Mouse (Mus musculus): Measurements from ENCODE around the gene Dcbld1. TPM values are rescaled to one million over a fixed set of nuclear protein-coding genes. Genes with fewer than 3 reads are reported as not detected.
"Not testable (repeated sequence)": the region's sequence is repeated elsewhere in the genome, so short reads cannot be mapped to it uniquely, and the experiment has no call there.

The Dcbld1 gene
- polyA plus RNA-seq, 1 experiment from 2014 or later, result 28.9 TPM

DNA sequence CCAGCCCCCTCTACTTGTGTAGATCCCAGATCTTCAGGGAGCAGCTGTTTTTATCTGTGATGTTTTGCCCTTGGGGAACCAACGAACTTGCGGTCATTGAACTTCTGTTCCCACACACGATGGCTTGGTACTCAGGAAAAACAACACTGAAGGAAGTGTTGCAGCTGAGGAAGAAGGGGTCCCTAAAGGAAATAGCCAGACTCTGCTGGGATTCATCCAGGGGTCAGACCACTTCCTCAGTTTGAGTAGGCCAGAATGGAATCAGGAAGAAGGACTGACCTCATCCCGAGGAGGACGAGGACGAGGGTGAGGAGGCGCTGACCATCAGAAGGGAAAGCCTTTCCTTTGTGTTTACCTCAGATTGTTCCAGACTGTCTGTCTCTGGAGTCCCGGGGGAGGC is 75.8 kb downstream of the Dcbld1 start:
- H3K27ac ChIP-seq (ENCODE audit: low read depth, low read length), result no peak overlapping the region
- no peak overlapping the region for H3K9ac ChIP-seq (replicated peaks; ENCODE audit: low read depth, low read length)
- H3K4me3 ChIP-seq (ENCODE audit: low read depth, low read length), result no peak overlapping the region
- H3K4me2 ChIP-seq (ENCODE audit: low read depth, low read length), result no peak overlapping the region
- H3K36me3 ChIP-seq (ENCODE audit: control insufficient read depth, insufficient read depth, low read length), result no peaks in the 10 kb centered on the region
- no peaks in the 10 kb centered on the region for H3K9me3 ChIP-seq (ENCODE audit: control insufficient read depth, low read length)
- H3K27me3 ChIP-seq (ENCODE audit: control insufficient read depth, insufficient read depth, low read length), result no peaks in the 10 kb centered on the region
- no peaks in the 10 kb centered on the region for H3K4me1 ChIP-seq (ENCODE audit: control insufficient read depth, insufficient read depth, low read length)
- ATAC-seq (ENCODE audit: low read depth), result no peak
- WGBS, result 73% methylated on average over 8 of the region's 8 CpGs

DNA sequence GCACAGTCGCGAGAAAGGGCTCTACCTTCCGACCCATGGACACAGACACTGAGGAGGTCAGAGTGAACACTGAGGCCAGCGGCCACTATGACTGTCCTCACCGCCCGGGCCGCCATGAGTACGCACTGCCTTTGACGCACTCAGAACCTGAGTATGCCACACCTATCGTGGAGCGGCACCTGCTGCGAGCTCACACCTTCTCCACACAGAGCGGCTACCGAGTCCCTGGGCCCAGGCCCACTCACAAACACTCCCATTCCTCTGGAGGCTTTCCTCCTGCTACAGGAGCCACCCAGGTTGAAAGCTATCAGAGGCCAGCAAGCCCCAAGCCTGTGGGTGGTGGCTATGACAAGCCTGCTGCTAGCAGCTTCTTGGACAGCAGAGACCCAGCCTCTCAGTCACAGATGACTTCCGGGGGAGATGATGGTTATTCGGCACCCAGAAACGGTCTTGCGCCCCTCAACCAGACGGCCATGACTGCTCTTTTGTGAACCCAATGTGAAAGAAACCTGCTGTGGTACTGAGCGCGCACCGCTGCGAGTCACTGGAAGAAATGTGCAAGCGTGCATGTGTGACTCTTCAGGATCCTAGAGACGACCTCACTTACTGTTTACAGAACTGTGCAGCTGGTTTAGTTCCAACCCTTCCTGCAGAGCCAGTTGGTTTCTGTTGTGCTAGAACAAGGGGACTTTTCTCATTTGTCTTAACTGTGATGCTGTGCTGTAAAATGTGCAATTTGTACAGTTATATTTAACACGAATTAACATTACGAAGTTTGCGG is 86.3 kb downstream of the Dcbld1 start:
- 94% methylated on average over 28 of the region's 28 CpGs for WGBS
- Histone ChIP-seq H3K4me1 (ENCODE audit: control insufficient read depth, insufficient read depth, low read length) (no peaks in the 10 kb centered on the region), H3K4me2 (ENCODE audit: low read depth, low read length) (no peak overlapping the region), H3K27ac (ENCODE audit: low read depth, low read length) (no peak overlapping the region), H3K27me3 (ENCODE audit: control insufficient read depth, insufficient read depth, low read length) (no peaks in the 10 kb centered on the region), H3K9me3 (ENCODE audit: control insufficient read depth, low read length) (no peaks in the 10 kb centered on the region), H3K36me3 (ENCODE audit: control insufficient read depth, insufficient read depth, low read length) (0 out of 2 replicates have a peak, but pooled peaks cover 8% of the 10 kb centered on the region), H3K9ac (replicated peaks; ENCODE audit: low read depth, low read length) (no peak overlapping the region), H3K4me3 (ENCODE audit: low read depth, low read length) (no peak overlapping the region)
- no peak for ATAC-seq (ENCODE audit: low read depth)

DNA sequence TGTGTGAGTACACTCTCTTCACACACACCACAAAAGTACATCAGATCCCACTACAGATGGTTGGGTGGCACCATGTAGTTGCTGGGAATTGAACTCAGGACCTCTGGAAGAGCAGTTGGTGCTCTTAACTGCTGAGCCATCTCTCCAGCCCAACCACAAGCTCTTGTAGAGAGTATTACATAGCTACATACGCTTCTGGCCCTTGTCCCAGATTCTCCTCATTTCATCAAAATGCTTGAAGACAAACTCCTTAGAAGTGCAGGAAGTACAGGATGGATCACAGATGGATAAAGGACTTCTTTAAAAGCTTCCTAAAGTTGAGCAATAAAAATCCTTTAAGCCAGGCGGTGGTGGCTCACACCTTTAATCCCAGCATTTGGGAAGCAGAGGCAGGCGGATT is 88.5 kb downstream of the Dcbld1 start:
- WGBS, result 95% methylated on average over 3 of the region's 3 CpGs
- H3K4me1 ChIP-seq (ENCODE audit: control insufficient read depth, insufficient read depth, low read length), result no peaks in the 10 kb centered on the region
- no peak overlapping the region for H3K9ac ChIP-seq (replicated peaks; ENCODE audit: low read depth, low read length)
- no peak overlapping the region for H3K4me3 ChIP-seq (ENCODE audit: low read depth, low read length)
- H3K27me3 ChIP-seq (ENCODE audit: control insufficient read depth, insufficient read depth, low read length), result no peaks in the 10 kb centered on the region
- no peak overlapping the region for H3K27ac ChIP-seq (ENCODE audit: low read depth, low read length)
- no peak for ATAC-seq (ENCODE audit: low read depth)
- H3K4me2 ChIP-seq (ENCODE audit: low read depth, low read length), result no peak overlapping the region
- no peaks in the 10 kb centered on the region for H3K9me3 ChIP-seq (ENCODE audit: control insufficient read depth, low read length)
- H3K36me3 ChIP-seq (ENCODE audit: control insufficient read depth, insufficient read depth, low read length), result 0 out of 2 replicates have a peak, but pooled peaks cover 8% of the 10 kb centered on the region

DNA sequence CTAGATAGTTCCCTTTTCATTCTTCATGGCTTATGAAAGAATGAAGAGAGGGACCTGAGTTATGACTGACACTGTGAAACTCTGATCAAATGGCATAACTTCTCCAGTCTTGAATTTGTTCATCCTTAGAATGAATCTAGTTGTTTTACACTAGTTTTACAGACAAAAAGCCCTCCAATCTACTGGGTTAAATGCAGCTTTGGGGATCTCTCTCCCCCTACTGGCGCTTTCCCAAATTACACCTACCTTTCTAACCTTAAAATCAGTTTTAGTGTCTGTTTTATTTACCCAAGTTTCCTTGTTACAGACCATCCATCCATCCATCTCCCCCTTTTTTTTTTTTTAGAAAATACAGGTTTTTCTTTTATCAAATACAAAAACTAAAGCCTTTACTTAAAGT is 97.6 kb downstream of the Dcbld1 start:
- H3K27me3 ChIP-seq (ENCODE audit: control insufficient read depth, insufficient read depth, low read length), result no peaks in the 10 kb centered on the region
- WGBS, result 3% methylated on average over 1 of the region's 1 CpGs
- H3K9ac ChIP-seq (replicated peaks; ENCODE audit: low read depth, low read length), result no peak overlapping the region
- 0 out of 2 replicates have a peak, but pooled peaks cover 6% of the 10 kb centered on the region for H3K36me3 ChIP-seq (ENCODE audit: control insufficient read depth, insufficient read depth, low read length)
- no peaks in the 10 kb centered on the region for H3K9me3 ChIP-seq (ENCODE audit: control insufficient read depth, low read length)
- no peaks in the 10 kb centered on the region for H3K4me1 ChIP-seq (ENCODE audit: control insufficient read depth, insufficient read depth, low read length)
- H3K27ac ChIP-seq (ENCODE audit: low read depth, low read length), result no peak overlapping the region
- ATAC-seq (ENCODE audit: low read depth), result no peak
- no peak overlapping the region for H3K4me2 ChIP-seq (ENCODE audit: low read depth, low read length)
- H3K4me3 ChIP-seq (ENCODE audit: low read depth, low read length), result no peak overlapping the region

DNA sequence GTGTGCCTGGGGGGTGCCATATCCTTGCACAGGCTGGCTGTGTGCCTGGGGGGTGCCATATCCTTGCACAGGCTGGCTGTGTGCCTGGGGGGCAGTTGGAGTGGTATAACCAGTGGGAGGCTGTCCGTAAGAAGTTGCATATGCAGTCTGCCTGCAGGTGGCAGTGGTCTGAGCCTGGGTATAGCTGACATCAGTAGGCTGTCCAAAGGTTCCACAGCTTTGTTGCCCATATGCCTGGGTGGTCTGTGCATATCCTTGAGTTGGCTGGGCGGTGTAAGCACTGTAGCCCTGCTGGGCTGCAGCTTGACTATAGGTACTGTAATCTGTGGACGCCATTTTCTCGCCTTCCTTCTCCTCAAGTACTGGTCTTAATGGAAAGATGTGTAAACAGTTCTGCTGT is 109.9 kb downstream of the Dcbld1 start:
- not testable (repeated sequence) for H3K9ac ChIP-seq (replicated peaks; ENCODE audit: low read depth, low read length); ATAC-seq (ENCODE audit: low read depth); H3K27me3 ChIP-seq (ENCODE audit: control insufficient read depth, insufficient read depth, low read length); H3K27ac ChIP-seq (ENCODE audit: low read depth, low read length); H3K4me2 ChIP-seq (ENCODE audit: low read depth, low read length); H3K4me1 ChIP-seq (ENCODE audit: control insufficient read depth, insufficient read depth, low read length); H3K4me3 ChIP-seq (ENCODE audit: low read depth, low read length); H3K9me3 ChIP-seq (ENCODE audit: control insufficient read depth, low read length)
- 90% methylated on average over 4 of the region's 4 CpGs for WGBS
- peaks cover 14% of the 10 kb centered on the region; the same call in 1 of the 2 replicates for H3K36me3 ChIP-seq (ENCODE audit: control insufficient read depth, insufficient read depth, low read length)

DNA sequence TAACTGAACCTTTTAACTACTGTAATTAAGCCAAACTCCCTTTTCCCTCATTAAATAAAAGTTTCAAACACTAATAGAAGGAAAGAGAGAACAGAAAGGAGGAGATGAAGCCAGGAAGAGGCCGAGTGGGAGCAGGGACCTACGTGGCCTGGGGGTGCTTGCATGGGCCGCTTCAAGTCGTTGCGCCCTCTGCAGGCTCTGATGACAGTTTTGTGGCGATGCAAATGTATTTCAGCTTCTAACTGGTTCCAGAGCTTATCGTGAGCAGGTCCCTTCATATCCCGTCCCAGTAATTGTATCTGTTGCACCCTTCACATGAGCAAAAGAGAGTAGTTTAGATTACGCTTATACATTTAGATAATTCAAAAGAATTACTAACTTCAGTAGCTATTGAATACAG is 119.8 kb downstream of the Dcbld1 start:
- Histone ChIP-seq H3K4me1 (ENCODE audit: control insufficient read depth, insufficient read depth, low read length) (no peaks in the 10 kb centered on the region), H3K27me3 (ENCODE audit: control insufficient read depth, insufficient read depth, low read length) (no peaks in the 10 kb centered on the region), H3K9me3 (ENCODE audit: control insufficient read depth, low read length) (no peaks in the 10 kb centered on the region), H3K36me3 (ENCODE audit: control insufficient read depth, insufficient read depth, low read length) (peaks cover 16% of the 10 kb centered on the region), H3K9ac (replicated peaks; ENCODE audit: low read depth, low read length) (no peak overlapping the region), H3K4me2 (ENCODE audit: low read depth, low read length) (no peak overlapping the region), H3K4me3 (ENCODE audit: low read depth, low read length) (no peak overlapping the region), H3K27ac (ENCODE audit: low read depth, low read length) (no peak overlapping the region)
- no peak for ATAC-seq (ENCODE audit: low read depth)
- 79% methylated on average over 9 of the region's 9 CpGs for WGBS

DNA sequence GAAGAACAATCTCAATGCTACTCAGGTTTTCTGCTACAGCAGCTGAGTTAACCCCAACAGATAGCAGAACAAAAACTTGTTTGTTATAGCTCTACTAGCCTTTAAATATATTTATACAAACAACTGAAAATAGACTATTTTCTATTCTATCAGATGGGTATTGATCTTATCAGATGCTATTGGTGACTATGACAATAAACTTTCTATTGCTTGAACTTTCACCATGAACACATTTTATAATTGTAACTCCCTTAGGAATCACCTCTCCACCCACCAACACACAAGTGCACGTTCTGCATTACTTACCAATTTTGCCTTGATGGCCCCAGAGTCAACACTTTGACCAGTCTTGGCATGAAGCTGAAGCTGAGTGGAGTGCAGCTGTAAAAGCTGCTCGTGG is 125.0 kb downstream of the Dcbld1 start, which contains the start of gene Gm26741:
Gene Gm26741, plus strand, starts transcription at position 301 of the 400 bp plus-strand sequence.
- no peaks in the 10 kb centered on the region; the same call in 1 of the 2 replicates for H3K36me3 ChIP-seq (ENCODE audit: control insufficient read depth, insufficient read depth, low read length)
- H3K27ac ChIP-seq (ENCODE audit: low read depth, low read length), result no peak within 1 kb of the TSS
- H3K4me3 ChIP-seq (ENCODE audit: low read depth, low read length), result no peak within 1 kb of the TSS
- no peak within 1 kb of the TSS for H3K4me2 ChIP-seq (ENCODE audit: low read depth, low read length)
- ATAC-seq (ENCODE audit: low read depth), result no peak
- 91% methylated on average over 2 of the region's 2 CpGs for WGBS
- H3K27me3 ChIP-seq (ENCODE audit: control insufficient read depth, insufficient read depth, low read length), result no peaks in the 10 kb centered on the region
- no peaks in the 10 kb centered on the region for H3K9me3 ChIP-seq (ENCODE audit: control insufficient read depth, low read length)
- no peak within 1 kb of the TSS for H3K9ac ChIP-seq (replicated peaks; ENCODE audit: low read depth, low read length)
- H3K4me1 ChIP-seq (ENCODE audit: control insufficient read depth, insufficient read depth, low read length), result no peaks in the 10 kb centered on the region

DNA sequence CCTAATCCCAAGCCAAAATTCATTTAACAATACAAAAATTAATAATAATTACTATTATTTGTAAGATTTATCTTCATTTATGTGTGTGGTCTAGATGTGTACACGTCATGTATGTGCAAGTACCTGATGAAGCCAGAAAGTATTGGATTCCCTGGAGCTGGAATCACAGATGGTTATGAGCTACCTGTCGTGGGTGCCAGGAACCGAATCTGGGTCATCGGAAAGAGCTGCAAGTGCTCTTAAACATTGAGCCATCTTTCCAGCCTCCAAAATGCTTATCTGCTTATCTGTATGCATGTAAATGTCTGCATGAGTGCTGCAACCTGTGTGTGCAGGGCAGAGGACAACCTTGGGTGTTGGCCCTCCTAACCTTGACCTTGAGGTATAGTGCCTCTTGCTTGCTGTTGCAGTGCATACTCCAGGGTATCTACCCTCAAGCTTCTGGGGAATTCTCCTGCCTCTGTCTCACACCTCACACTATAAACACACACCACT is 126.9 kb downstream of the Dcbld1 start:
- no peaks in the 10 kb centered on the region for H3K4me1 ChIP-seq (ENCODE audit: control insufficient read depth, insufficient read depth, low read length)
- H3K27ac ChIP-seq (ENCODE audit: low read depth, low read length), result no peak overlapping the region
- no peaks in the 10 kb centered on the region; the same call in 1 of the 2 replicates for H3K36me3 ChIP-seq (ENCODE audit: control insufficient read depth, insufficient read depth, low read length)
- no peak overlapping the region for H3K4me2 ChIP-seq (ENCODE audit: low read depth, low read length)
- no peak overlapping the region for H3K4me3 ChIP-seq (ENCODE audit: low read depth, low read length)
- no peaks in the 10 kb centered on the region for H3K27me3 ChIP-seq (ENCODE audit: control insufficient read depth, insufficient read depth, low read length)
- H3K9ac ChIP-seq (replicated peaks; ENCODE audit: low read depth, low read length), result no peak overlapping the region
- WGBS, result 98% methylated on average over 4 of the region's 4 CpGs
- H3K9me3 ChIP-seq (ENCODE audit: control insufficient read depth, low read length), result no peaks in the 10 kb centered on the region
- no peak for ATAC-seq (ENCODE audit: low read depth)

DNA sequence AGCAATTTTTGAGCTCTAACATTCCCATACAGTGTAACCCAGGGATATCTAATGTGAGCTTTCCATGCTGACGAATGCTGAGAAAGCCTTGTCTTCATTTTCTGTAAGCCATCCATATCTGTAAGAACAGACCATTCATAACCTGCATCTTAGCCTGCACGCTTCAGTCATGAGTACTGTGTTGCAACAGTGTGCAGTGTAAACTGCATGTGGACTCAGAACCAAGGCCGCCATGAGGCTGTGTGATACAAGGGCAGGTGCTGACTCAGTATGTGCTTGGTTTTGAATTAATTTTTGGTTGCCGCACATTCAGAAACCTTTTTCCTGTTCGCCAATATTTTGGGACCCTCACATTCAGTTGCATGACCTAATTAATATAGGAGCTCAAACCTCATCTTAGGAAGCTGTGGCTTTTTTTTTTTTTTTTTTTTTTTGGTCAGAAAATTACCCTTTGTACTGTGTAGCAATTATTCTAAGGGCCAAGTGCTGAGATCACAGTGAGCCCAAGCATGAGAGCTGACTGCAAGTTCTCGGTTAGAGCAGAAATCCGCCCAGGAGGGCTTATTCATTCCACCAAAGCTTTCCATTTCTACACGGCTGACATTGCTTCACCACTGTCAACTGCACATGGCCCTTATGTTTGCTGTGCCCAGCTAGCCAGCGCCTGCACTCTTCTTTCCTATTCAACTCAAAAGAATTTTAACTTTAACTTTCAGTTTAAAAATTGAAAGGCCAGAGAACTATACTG is 127.6 kb downstream of the Dcbld1 start:
- 92% methylated on average over 9 of the region's 9 CpGs for WGBS
- H3K4me1 ChIP-seq (ENCODE audit: control insufficient read depth, insufficient read depth, low read length), result no peaks in the 10 kb centered on the region
- no peak overlapping the region for H3K27ac ChIP-seq (ENCODE audit: low read depth, low read length)
- no peaks in the 10 kb centered on the region for H3K27me3 ChIP-seq (ENCODE audit: control insufficient read depth, insufficient read depth, low read length)
- no peaks in the 10 kb centered on the region; the same call in 1 of the 2 replicates for H3K36me3 ChIP-seq (ENCODE audit: control insufficient read depth, insufficient read depth, low read length)
- no peak for ATAC-seq (ENCODE audit: low read depth)
- H3K9me3 ChIP-seq (ENCODE audit: control insufficient read depth, low read length), result no peaks in the 10 kb centered on the region
- no peak overlapping the region for H3K9ac ChIP-seq (replicated peaks; ENCODE audit: low read depth, low read length)
- H3K4me2 ChIP-seq (ENCODE audit: low read depth, low read length), result no peak overlapping the region
- no peak overlapping the region for H3K4me3 ChIP-seq (ENCODE audit: low read depth, low read length)

All from neural tube, embryonic 14.5 days (tissue).